Mouse (Mus musculus) stomach, postnatal 0 days (tissue): ENCODE data around the gene Cers6.

Source experiments
- CTCF ChIP-seq: IDR thresholded peaks from 2 replicates; pipeline ENCODE4 v1.5.1; 2016; ENCODE audit warnings: antibody characterized with exemption, low read depth, mild to moderate bottlenecking, moderate library complexity
- EP300 ChIP-seq: optimal IDR thresholded peaks from 2 replicates; pipeline ENCODE3; 2016; ENCODE audit warnings: antibody characterized with exemption

DNA sequence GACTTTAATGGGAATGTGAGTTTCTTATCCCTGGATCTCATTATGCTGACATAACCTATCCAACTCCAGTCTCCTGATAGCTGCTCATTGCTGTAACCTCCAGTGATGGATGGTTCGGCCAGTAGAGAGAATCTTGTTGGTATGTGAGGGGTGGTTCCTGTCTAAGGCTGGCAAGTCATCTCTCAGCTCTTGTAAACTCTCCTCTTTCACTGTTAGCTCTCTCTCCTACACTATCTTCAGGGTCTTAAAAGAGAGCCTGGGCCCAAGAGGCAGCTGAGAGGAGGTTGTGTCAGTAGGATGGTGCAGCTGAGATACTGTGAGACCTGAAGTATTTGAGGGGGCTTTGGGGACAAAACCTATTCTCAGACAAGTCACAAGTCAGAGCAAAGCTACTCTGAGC, 272.9 kb downstream of the Cers6 start:
- TF ChIP-seq EP300 = no peak
- no peak for TF ChIP-seq CTCF
